Mouse (Mus musculus) v-Abl transformed pro-B cells (cell line): Measurements from ENCODE around the gene Fcgrt.

Experiments used
- in situ Hi-C, 2 experiments: fragments of 400-800 bp; cut with MboI; formaldehyde crosslinking; loops; one replicate each; pipeline ENCODE4 v1.15.1; 2025; ENCODE audit not compliant: unreplicated experiment in 2 of 2

Fcgrt gene

GRCm38 (mm10) chr7:45103652-45104180, at the start of gene Fcgrt:
TSS of gene Fcgrt (minus strand) at chr7:45103851.
- in situ Hi-C loops: no loop called here

- in situ Hi-C loops: loop anchor here in 1 of 2 experiments (10.0 kb wide), 1 partner anchor 168 kb away; the partner anchor contains the start of gene Prmt1
These were observed 49.4 kb upstream of the Fcgrt start for GRCm38 (mm10) chr7:45153052-45153451.

- in situ Hi-C loops: loop anchor here in 1 of 2 experiments (10.0 kb wide), 1 partner anchor 167 kb away; the partner anchor contains the start of gene Prmt1
These were observed 47.7 kb upstream of the Fcgrt start for GRCm38 (mm10) chr7:45151303-45151702.

GRCm38 (mm10) chr7:45150321-45150720, 46.7 kb upstream of the Fcgrt start:
- in situ Hi-C loops: loop anchor here in 1 of 2 experiments (10.0 kb wide), 1 partner anchor 166 kb away; the partner anchor contains the start of gene Prmt1

GRCm38 (mm10) chr7:45149545-45149944, 45.9 kb upstream of the Fcgrt start:
- in situ Hi-C loops: no loop called here

- in situ Hi-C loops: no loop called here
These were observed 45.0 kb upstream of the Fcgrt start for GRCm38 (mm10) chr7:45148534-45149098.

GRCm38 (mm10) chr7:45147899-45148298, 44.2 kb upstream of the Fcgrt start:
- in situ Hi-C loops: no loop called here

GRCm38 (mm10) chr7:45147267-45147666, 43.6 kb upstream of the Fcgrt start:
- in situ Hi-C loops: no loop called here

GRCm38 (mm10) chr7:45145460-45145859, 41.8 kb upstream of the Fcgrt start:
- in situ Hi-C loops: no loop called here

GRCm38 (mm10) chr7:45144368-45145174, 40.9 kb upstream of the Fcgrt start:
- in situ Hi-C loops: no loop called here

- in situ Hi-C loops: no loop called here
These were observed 38.3 kb upstream of the Fcgrt start for GRCm38 (mm10) chr7:45141914-45142313.

- in situ Hi-C loops: no loop called here
These were observed 37.7 kb upstream of the Fcgrt start for GRCm38 (mm10) chr7:45141319-45141718.

GRCm38 (mm10) chr7:45139904-45140723, 36.5 kb upstream of the Fcgrt start:
- in situ Hi-C loops: loop anchor here in 1 of 2 experiments (5.0 kb wide), 1 partner anchor 58 kb away; no protein-coding TSS in a partner anchor

- in situ Hi-C loops: loop anchor here in 1 of 2 experiments (5.0 kb wide), 1 partner anchor 56 kb away; no protein-coding TSS in a partner anchor
These were observed 34.8 kb upstream of the Fcgrt start for GRCm38 (mm10) chr7:45138403-45138802.

- in situ Hi-C loops: loop anchor here in 1 of 2 experiments (5.0 kb wide), 1 partner anchor 55 kb away; no protein-coding TSS in a partner anchor
These were observed 33.7 kb upstream of the Fcgrt start for GRCm38 (mm10) chr7:45137171-45138006.

GRCm38 (mm10) chr7:45135993-45136567, 32.4 kb upstream of the Fcgrt start, which contains the start of the genes Gm45713 and Flt3l:
TSS of gene Gm45713 (minus strand) at chr7:45136231.
TSS of gene Flt3l (minus strand) at chr7:45136432.
- in situ Hi-C loops: loop anchor here in 1 of 2 experiments (5.0 kb wide), 1 partner anchor 54 kb away; no protein-coding TSS in a partner anchor

- in situ Hi-C loops: loop anchor here in 1 of 2 experiments (5.0 kb wide), 1 partner anchor 53 kb away; no protein-coding TSS in a partner anchor
These were observed 31.7 kb upstream of the Fcgrt start for GRCm38 (mm10) chr7:45135370-45135769.

- in situ Hi-C loops: loop anchor here in 1 of 2 experiments (5.0 kb wide), 1 partner anchor 52 kb away; no protein-coding TSS in a partner anchor
These were observed 30.9 kb upstream of the Fcgrt start for GRCm38 (mm10) chr7:45134544-45135026.
